Mouse (Mus musculus) spleen, adult 10 weeks (tissue): Measurements from ENCODE around the gene Mapt. TPM values are rescaled to one million over a fixed set of nuclear protein-coding genes. Genes with fewer than 3 reads are reported as not detected.

Experiments used
- polyA plus RNA-seq: library from polyadenylated mRNA; stranded (reverse); fragments of 350-450 nt; fragmentation: Illumina TruSeq; extraction: RNeasy Lipid Tissue Mini Kit (QIAGEN cat#74804); gene quantifications from one replicate; pipeline ENCODE4 v1.2.3, GENCODE M21; 2015; ENCODE audit warnings: low replicate concordance; ENCODE audit not compliant: insufficient read depth

The Mapt gene
- 0.94 TPM for polyA plus RNA-seq

GRCm38 (mm10) chr11:104231041-104231911, at the start of gene Mapt:
Gene Mapt (plus strand): TSS chr11:104231390.

GRCm38 (mm10) chr11:104186135-104186836, 44.9 kb upstream of the Mapt start, which contains the start of gene Sppl2c:
Gene Sppl2c (plus strand): TSS chr11:104186327.

Other genes starting within 250 kb of the Mapt start
- 1.3 TPM for gene Crhr1, start 98.5 kb upstream of the Mapt start, polyA plus RNA-seq
- not detected for gene Sppl2c, start 45.1 kb upstream of the Mapt start, polyA plus RNA-seq
- 62.3 TPM for gene Kansl1, start 237.5 kb downstream of the Mapt start, polyA plus RNA-seq